In the genomic region with DNA sequence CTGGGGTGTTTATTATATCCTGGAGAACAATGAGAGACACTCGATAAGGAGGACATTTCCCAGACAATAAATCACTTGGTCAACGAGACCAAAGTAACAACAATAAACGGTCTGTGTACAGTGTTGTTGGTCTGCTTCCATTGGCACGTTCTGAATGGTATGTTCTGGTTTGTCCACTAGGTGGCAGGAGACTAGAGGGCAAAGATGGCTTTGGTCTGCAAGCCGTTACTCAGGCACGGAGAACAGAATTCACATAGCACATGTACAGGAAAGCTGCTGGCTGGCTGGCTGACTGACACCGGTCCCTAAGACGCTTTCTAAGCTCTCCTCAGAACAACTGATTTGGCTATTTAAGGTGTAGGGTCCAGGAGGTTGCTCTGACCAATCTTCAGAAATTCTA, we compare ENCODE assay signal across 9 mouse cellular contexts.
A peak's percentile ranks its signal among the peaks of the same experiment; 100 is the strongest.
DNase-seq lines count a peak whose midpoint lies in the region; ATAC-seq and TF ChIP-seq lines count a peak whose summit lies in the region.
"Had no signal": no experiment of that assay in that cellular context is flagged by ENCODE, and none has a peak within 500 bp of the region (broad histone marks: within the 10 kb centered on the region; RNA-seq: fewer than 3 reads in every experiment).

No protein-coding gene starts in this region.

- H3K27ac ChIP-seq in layer of hippocampus, adult 2 months, result peak overlapping the region; percentile 78
- H3K27ac ChIP-seq: macrophage had no signal

- peak; percentile 93 for TF ChIP-seq CTCF in layer of hippocampus, adult 2 months (conservative IDR thresholded peaks at IDR 0.05)

- H3K4me3 ChIP-seq in layer of hippocampus, adult 2 months, result no peak overlapping the region

- peak; percentile 82 for DNase-seq in layer of hippocampus, adult 11-12 months (ENCODE audit: low spot score)
- no peak for DNase-seq in layer of hippocampus, postnatal 36 days
- peak; percentile 64 for DNase-seq in adrenal gland, adult 8-10 months
- DNase-seq in embryo, embryonic 11 days, result peak; percentile 82
- DNase-seq in layer of hippocampus, adult 2 months (ENCODE audit: low spot score in 2 of 2), result peak; percentile 74 to 77
- DNase-seq in spleen, adult 12 weeks (ENCODE audit: low spot score), result peak; percentile 9

- peak; percentile 75 to 83; a peak in 3 of 4 replicates for ATAC-seq in hematopoietic stem cell, adult 5-6 weeks (replicated peaks in 1 of 2; ENCODE audit: insufficient read depth in 1 of 2, low FRiP score in 2 of 2, low TSS enrichment in 1 of 2, low read depth in 1 of 2, poor library complexity in 2 of 2, severe bottlenecking in 2 of 2)
- ATAC-seq in megakaryocyte, adult 5-6 weeks (ENCODE audit: poor library complexity, severe bottlenecking), result peak; percentile 78

Comparison
In these comparisons a context has a peak if more than half of its experiments do, and no peak if none do; other contexts are left out.
1. DNase-seq: peak in layer of hippocampus, adult 11-12 months (single experiment), adrenal gland, adult 8-10 months (single experiment), embryo, embryonic 11 days (single experiment), layer of hippocampus, adult 2 months (2 of 2) and spleen, adult 12 weeks (single experiment); none in layer of hippocampus, postnatal 36 days (0 of 2).